Mouse (Mus musculus): ENCODE results near the gene Synpo2l.

DNA sequence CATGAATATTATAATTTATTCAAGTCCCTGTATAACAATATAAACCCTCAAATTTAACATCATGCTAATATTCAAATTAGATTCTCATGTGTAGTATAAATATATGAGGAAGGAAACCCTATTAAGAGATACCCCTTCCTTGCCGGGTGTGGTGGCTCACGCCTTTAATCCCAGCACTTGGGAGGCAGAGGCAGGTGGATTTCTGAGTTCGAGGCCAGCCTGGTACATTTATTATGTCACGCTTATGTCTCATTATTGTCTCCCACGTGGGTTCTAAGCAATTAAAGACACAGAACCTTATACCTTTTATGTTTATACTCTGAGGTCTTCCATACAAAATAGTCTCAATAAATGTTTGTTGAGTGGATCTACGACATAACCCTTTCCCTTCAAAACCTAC lies 29.5 kb downstream of the Synpo2l start:
- TF ChIP-seq CTCF (IDR thresholded peaks at IDR 0.05; ENCODE audit: low read depth, low read length) (no peak), POLR2A (IDR thresholded peaks at IDR 0.05; ENCODE audit: borderline replicate concordance, low read depth, low read length) (no peak)
